Mouse (Mus musculus): ENCODE data around the gene Sohlh2. TPM values are rescaled to one million over a fixed set of nuclear protein-coding genes. Genes with fewer than 3 reads are reported as not detected.
A peak's percentile ranks its signal among the peaks of the same experiment; 100 is the strongest.

Sohlh2 gene
- total and polyA plus RNA-seq, 2 experiments from 2014 or later = not detected

GRCm38 (mm10) chr3:55206413-55206812, 24.6 kb downstream of the Sohlh2 start:
- H3K9me3 ChIP-seq (ENCODE audit: low read length) = no peaks in the 10 kb centered on the region
- no peak overlapping the region for H3K4me3 ChIP-seq (ENCODE audit: low read depth, low read length)
- H3K4me2 ChIP-seq (ENCODE audit: low read depth) = no peak overlapping the region
- no peaks in the 10 kb centered on the region for H3K36me3 ChIP-seq (ENCODE audit: insufficient read depth)
- H3K27me3 ChIP-seq (ENCODE audit: insufficient read depth, low read length) = no peaks in the 10 kb centered on the region
- H3K9ac ChIP-seq = no peak overlapping the region
- no peaks in the 10 kb centered on the region for H3K4me1 ChIP-seq (ENCODE audit: insufficient read depth)
- TF ChIP-seq CTCF (IDR thresholded peaks at IDR 0.05; ENCODE audit: low read depth) = peak; percentile 18; the same call in 1 of the 2 replicates
- no peak for ATAC-seq
- WGBS = 99% methylated on average over 2 of the region's 2 CpGs
- no peak overlapping the region for H3K27ac ChIP-seq (ENCODE audit: low read depth, low read length)
- DNase-seq = no peak

DNA sequence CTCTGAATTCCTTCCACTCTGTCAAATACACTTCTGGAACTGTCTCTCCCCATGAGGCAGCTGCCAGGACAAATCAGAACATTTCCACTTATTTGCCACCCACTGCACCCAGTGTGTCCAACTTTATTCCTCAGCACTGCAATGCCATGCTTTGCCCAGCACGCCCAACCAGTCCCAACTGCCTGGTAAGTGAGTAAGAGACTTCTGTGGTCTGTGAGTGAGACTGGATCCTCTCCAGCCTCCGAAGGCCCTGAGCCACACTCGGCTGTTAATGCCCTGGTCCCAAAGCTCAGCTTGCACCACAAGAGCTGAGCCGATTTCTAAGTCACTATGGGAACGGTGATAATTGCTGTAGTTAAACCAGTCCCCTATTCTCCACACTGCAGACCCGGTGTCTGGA, 25.8 kb downstream of the Sohlh2 start:
- no peaks in the 10 kb centered on the region for H3K9me3 ChIP-seq (ENCODE audit: low read length)
- no peak overlapping the region for H3K9ac ChIP-seq
- no peaks in the 10 kb centered on the region for H3K27me3 ChIP-seq (ENCODE audit: insufficient read depth, low read length)
- no peak overlapping the region for H3K4me2 ChIP-seq (ENCODE audit: low read depth)
- no peaks in the 10 kb centered on the region for H3K36me3 ChIP-seq (ENCODE audit: insufficient read depth)
- no peak overlapping the region for H3K4me3 ChIP-seq (ENCODE audit: low read depth, low read length)
- TF ChIP-seq CTCF (IDR thresholded peaks at IDR 0.05; ENCODE audit: low read depth) = no peak
- peak; percentile 54 for ATAC-seq
- no peak overlapping the region for H3K27ac ChIP-seq (ENCODE audit: low read depth, low read length)
- no peak for DNase-seq
- WGBS = 44% methylated on average over 6 of the region's 6 CpGs
- H3K4me1 ChIP-seq (ENCODE audit: insufficient read depth) = no peaks in the 10 kb centered on the region

GRCm38 (mm10) chr3:55212254-55212653, 30.4 kb downstream of the Sohlh2 start:
- Histone ChIP-seq H3K9ac (no peak overlapping the region), H3K27me3 (ENCODE audit: insufficient read depth, low read length) (no peaks in the 10 kb centered on the region), H3K4me3 (ENCODE audit: low read depth, low read length) (no peak overlapping the region), H3K27ac (ENCODE audit: low read depth, low read length) (no peak overlapping the region), H3K4me2 (ENCODE audit: low read depth) (no peak overlapping the region), H3K4me1 (ENCODE audit: insufficient read depth) (no peaks in the 10 kb centered on the region), H3K36me3 (ENCODE audit: insufficient read depth) (no peaks in the 10 kb centered on the region), H3K9me3 (ENCODE audit: low read length) (no peaks in the 10 kb centered on the region)
- ATAC-seq = no peak
- no peak for DNase-seq
- WGBS = 22% methylated on average over 2 of the region's 2 CpGs
- no peak for TF ChIP-seq CTCF (IDR thresholded peaks at IDR 0.05; ENCODE audit: low read depth)

- no peaks in the 10 kb centered on the region for H3K4me1 ChIP-seq (ENCODE audit: insufficient read depth)
- no peak overlapping the region for H3K4me2 ChIP-seq (ENCODE audit: low read depth)
- H3K27me3 ChIP-seq (ENCODE audit: insufficient read depth, low read length) = no peaks in the 10 kb centered on the region
- H3K9ac ChIP-seq = no peak overlapping the region
- H3K4me3 ChIP-seq (ENCODE audit: low read depth, low read length) = no peak overlapping the region
- ATAC-seq (no peak), DNase-seq (no peak)
- no peaks in the 10 kb centered on the region for H3K9me3 ChIP-seq (ENCODE audit: low read length)
- 40% methylated on average over 4 of the region's 4 CpGs for WGBS
- H3K27ac ChIP-seq (ENCODE audit: low read depth, low read length) = no peak overlapping the region
- no peak for TF ChIP-seq CTCF (IDR thresholded peaks at IDR 0.05; ENCODE audit: low read depth)
- H3K36me3 ChIP-seq (ENCODE audit: insufficient read depth) = no peaks in the 10 kb centered on the region
These were observed 32.0 kb downstream of the Sohlh2 start for GRCm38 (mm10) chr3:55213785-55214184.

DNA sequence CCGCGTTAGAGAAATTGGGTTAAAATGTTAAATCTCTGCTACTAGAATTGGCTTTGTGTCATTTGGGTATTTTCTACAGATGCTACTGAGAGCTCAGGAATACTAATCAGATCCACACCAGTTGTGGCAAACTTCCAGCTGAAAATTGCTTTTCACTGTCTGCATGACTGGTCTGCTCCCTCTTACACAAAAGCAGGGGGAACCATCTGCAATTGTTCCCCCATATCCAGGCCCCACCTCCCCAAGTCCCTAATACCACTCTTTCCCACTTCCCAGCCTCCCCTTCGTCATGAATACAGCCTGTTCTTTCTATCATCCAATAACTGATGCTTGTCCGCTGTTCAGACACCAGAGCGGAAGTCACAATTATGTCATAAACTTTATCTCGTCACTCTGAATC, 32.6 kb downstream of the Sohlh2 start:
- no peaks in the 10 kb centered on the region for H3K27me3 ChIP-seq (ENCODE audit: insufficient read depth, low read length)
- H3K9me3 ChIP-seq (ENCODE audit: low read length) = no peaks in the 10 kb centered on the region
- no peaks in the 10 kb centered on the region for H3K36me3 ChIP-seq (ENCODE audit: insufficient read depth)
- H3K27ac ChIP-seq (ENCODE audit: low read depth, low read length) = no peak overlapping the region
- H3K4me1 ChIP-seq (ENCODE audit: insufficient read depth) = no peaks in the 10 kb centered on the region
- DNase-seq (peak; percentile 64), ATAC-seq (peak; percentile 85)
- no peak for TF ChIP-seq CTCF (IDR thresholded peaks at IDR 0.05; ENCODE audit: low read depth)
- no peak overlapping the region for H3K4me3 ChIP-seq (ENCODE audit: low read depth, low read length)
- whole genome bisulfite sequencing = 31% methylated on average over 6 of the region's 6 CpGs
- no peak overlapping the region for H3K9ac ChIP-seq
- no peak overlapping the region for H3K4me2 ChIP-seq (ENCODE audit: low read depth)

DNA sequence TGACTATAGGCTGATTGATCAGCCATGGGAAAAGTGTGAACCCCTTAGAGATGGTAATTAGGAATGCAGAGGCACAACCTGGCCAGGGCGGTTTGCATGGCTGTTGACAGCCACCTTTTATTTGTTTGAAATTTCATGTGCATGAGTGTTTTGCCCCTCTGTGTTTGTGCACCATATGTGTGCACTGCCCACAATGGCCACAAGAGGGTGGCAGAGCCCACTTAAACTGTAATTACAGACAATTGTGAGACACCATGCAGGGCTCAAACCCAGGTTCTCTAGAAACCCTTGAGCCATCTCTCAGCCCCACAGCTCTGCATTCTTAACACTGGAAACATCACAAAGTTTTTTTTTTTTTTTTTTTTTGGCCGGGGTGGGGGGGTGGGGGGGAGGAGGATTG, 40.7 kb downstream of the Sohlh2 start:
- H3K9ac ChIP-seq = no peak overlapping the region
- H3K4me2 ChIP-seq (ENCODE audit: low read depth) = no peak overlapping the region
- H3K4me3 ChIP-seq (ENCODE audit: low read depth, low read length) = no peak overlapping the region
- WGBS = 96% methylated on average over 2 of the region's 2 CpGs
- H3K4me1 ChIP-seq (ENCODE audit: insufficient read depth) = peaks cover 11% of the 10 kb centered on the region
- H3K27me3 ChIP-seq (ENCODE audit: insufficient read depth, low read length) = no peaks in the 10 kb centered on the region
- DNase-seq (no peak), ATAC-seq (no peak)
- no peaks in the 10 kb centered on the region for H3K36me3 ChIP-seq (ENCODE audit: insufficient read depth)
- no peaks in the 10 kb centered on the region for H3K9me3 ChIP-seq (ENCODE audit: low read length)
- no peak overlapping the region for H3K27ac ChIP-seq (ENCODE audit: low read depth, low read length)
- peak; percentile 56 for TF ChIP-seq CTCF (IDR thresholded peaks at IDR 0.05; ENCODE audit: low read depth)

- Histone ChIP-seq H3K4me3 (ENCODE audit: low read depth, low read length) (no peak overlapping the region), H3K9me3 (ENCODE audit: low read length) (no peaks in the 10 kb centered on the region), H3K4me2 (ENCODE audit: low read depth) (no peak overlapping the region), H3K4me1 (ENCODE audit: insufficient read depth) (peaks cover 11% of the 10 kb centered on the region), H3K9ac (no peak overlapping the region), H3K27ac (ENCODE audit: low read depth, low read length) (no peak overlapping the region), H3K36me3 (ENCODE audit: insufficient read depth) (no peaks in the 10 kb centered on the region), H3K27me3 (ENCODE audit: insufficient read depth, low read length) (no peaks in the 10 kb centered on the region)
- ATAC-seq (peak; percentile 60), DNase-seq (no peak)
- TF ChIP-seq CTCF (IDR thresholded peaks at IDR 0.05; ENCODE audit: low read depth) = no peak
- WGBS = 56% methylated on average over 3 of the region's 3 CpGs
These were observed 42.0 kb downstream of the Sohlh2 start for GRCm38 (mm10) chr3:55223862-55224261.
